11 mouse cellular contexts compared by ENCODE assay signal in genomic region chr19:4220416-4220815, GRCm38 (mm10). TPM values are rescaled to one million over a fixed set of nuclear protein-coding genes. Genes with fewer than 3 reads are reported as not detected.
DNase-seq lines count a peak whose midpoint lies in the region; ATAC-seq and TF ChIP-seq lines count a peak whose summit lies in the region.
"Had no signal": no experiment of that assay in that cellular context is flagged by ENCODE, and none has a peak within 500 bp of the region (broad histone marks: within the 10 kb centered on the region; RNA-seq: fewer than 3 reads in every experiment).

No protein-coding gene starts in this region.

- H3K27me3 ChIP-seq in hindbrain, embryonic 13.5 days: peaks cover 67% of the 10 kb centered on the region
- peaks cover 53% of the 10 kb centered on the region for H3K27me3 ChIP-seq in hindbrain, embryonic 10.5 days (ENCODE audit: insufficient read depth, poor library complexity, severe bottlenecking)
- no peaks in the 10 kb centered on the region for H3K27me3 ChIP-seq in spleen, adult 2 months (ENCODE audit: control insufficient read depth, insufficient read depth, low read length)
- H3K27me3 ChIP-seq in intestine, postnatal 0 days (replicated peaks; ENCODE audit: control insufficient read depth, insufficient read depth, low read length): no peaks in the 10 kb centered on the region
- H3K27me3 ChIP-seq in stomach, embryonic 14.5 days (ENCODE audit: control insufficient read depth, insufficient read depth, low read length): no peaks in the 10 kb centered on the region

- H3K36me3 ChIP-seq in hindbrain, embryonic 13.5 days: no peaks in the 10 kb centered on the region
- no peaks in the 10 kb centered on the region for H3K36me3 ChIP-seq in hindbrain, embryonic 10.5 days
- H3K36me3 ChIP-seq in spleen, adult 2 months (ENCODE audit: control insufficient read depth, insufficient read depth, low read length): peaks cover 8% of the 10 kb centered on the region
- no peaks in the 10 kb centered on the region for H3K36me3 ChIP-seq in intestine, postnatal 0 days (ENCODE audit: control insufficient read depth, insufficient read depth)
- H3K36me3 ChIP-seq in stomach, embryonic 14.5 days (ENCODE audit: control insufficient read depth, insufficient read depth, low read length): no peaks in the 10 kb centered on the region
- H3K36me3 ChIP-seq: neural tube, embryonic 13.5 days had no signal

- no peak for TF ChIP-seq CTCF in spleen, adult 2 months (IDR thresholded peaks at IDR 0.05; ENCODE audit: extremely low read depth, insufficient read depth, insufficient read length, insufficient replicate concordance)
- TF ChIP-seq CTCF in intestine, postnatal 0 days (IDR thresholded peaks at IDR 0.05; ENCODE audit: low read depth): no peak

- peaks cover 40% of the 10 kb centered on the region for H3K4me1 ChIP-seq in hindbrain, embryonic 13.5 days (replicated peaks)
- peaks cover 32% of the 10 kb centered on the region for H3K4me1 ChIP-seq in hindbrain, embryonic 10.5 days (replicated peaks)
- peaks cover 62% of the 10 kb centered on the region for H3K4me1 ChIP-seq in spleen, adult 2 months (ENCODE audit: control insufficient read depth, insufficient read depth, insufficient read length)
- peaks cover 16% of the 10 kb centered on the region for H3K4me1 ChIP-seq in intestine, postnatal 0 days (replicated peaks; ENCODE audit: control insufficient read depth, insufficient read depth, low read length)
- H3K4me1 ChIP-seq in stomach, embryonic 14.5 days (ENCODE audit: control insufficient read depth, insufficient read depth, low read length): peaks cover 59% of the 10 kb centered on the region

- no peak for TF ChIP-seq POLR2A in spleen, adult 2 months (IDR thresholded peaks at IDR 0.05; ENCODE audit: low read depth, low read length)

- DNase-seq in hindbrain, embryonic 10.5 days (ENCODE audit: low spot score): no peak
- DNase-seq in spleen, adult 2 months (ENCODE audit: low read depth in 1 of 2, low spot score in 2 of 2): peak in 1 of 2 experiments; percentile 66
- no peak for DNase-seq in spleen, postnatal 14 days (ENCODE audit: low spot score in 2 of 2)
- DNase-seq in cerebellum, adult 11 months: no peak

- no peak overlapping the region for H3K4me2 ChIP-seq in hindbrain, embryonic 13.5 days
- H3K4me2 ChIP-seq in intestine, postnatal 0 days (replicated peaks; ENCODE audit: low read depth): peak overlapping the region; percentile 52
- H3K4me2 ChIP-seq in stomach, embryonic 14.5 days (replicated peaks; ENCODE audit: low read depth, low read length): peak overlapping the region; percentile 25
- H3K4me2 ChIP-seq: neural tube, embryonic 13.5 days had no signal

- peak overlapping the region; percentile 19; the same call in 1 of the 2 replicates for H3K9ac ChIP-seq in hindbrain, embryonic 13.5 days
- 0 out of 2 replicates have a peak overlapping the region, but pooled peaks have one; percentile 11 for H3K9ac ChIP-seq in intestine, postnatal 0 days (ENCODE audit: low read depth, low read length)
- H3K9ac ChIP-seq in stomach, embryonic 14.5 days (replicated peaks; ENCODE audit: low read depth, low read length): no peak overlapping the region
- H3K9ac ChIP-seq: neural tube, embryonic 13.5 days had no signal

- H3K9me3 ChIP-seq in hindbrain, embryonic 13.5 days: no peaks in the 10 kb centered on the region
- H3K9me3 ChIP-seq in hindbrain, embryonic 10.5 days: no peaks in the 10 kb centered on the region
- no peaks in the 10 kb centered on the region for H3K9me3 ChIP-seq in intestine, postnatal 0 days (ENCODE audit: control insufficient read depth)
- no peaks in the 10 kb centered on the region for H3K9me3 ChIP-seq in stomach, embryonic 14.5 days (ENCODE audit: control insufficient read depth, low read depth, low read length)
- H3K9me3 ChIP-seq: megakaryocyte, embryonic 14.5 days; neural tube, embryonic 13.5 days had no signal

- 51% methylated on average over 4 of the region's 4 CpGs for WGBS in hindbrain, embryonic 13.5 days
- WGBS in hindbrain, embryonic 10.5 days: 68% methylated on average over 4 of the region's 4 CpGs
- WGBS in spleen, adult 2 months: 11% methylated on average over 4 of the region's 4 CpGs
- 21% methylated on average over 4 of the region's 4 CpGs for WGBS in intestine, postnatal 0 days
- WGBS in stomach, embryonic 14.5 days: 31% methylated on average over 4 of the region's 4 CpGs

- H3K27ac ChIP-seq in hindbrain, embryonic 13.5 days: no peak overlapping the region
- no peak overlapping the region for H3K27ac ChIP-seq in hindbrain, embryonic 10.5 days
- peak overlapping the region; percentile 84 for H3K27ac ChIP-seq in spleen, adult 2 months (ENCODE audit: insufficient read depth, low read length)
- peak overlapping the region; percentile 64; the same call in 1 of the 2 replicates for H3K27ac ChIP-seq in intestine, postnatal 0 days (ENCODE audit: low read depth, low read length)
- peak overlapping the region; percentile 80; the same call in 1 of the 2 replicates for H3K27ac ChIP-seq in stomach, embryonic 14.5 days (ENCODE audit: low read length)
- H3K27ac ChIP-seq: neural tube, embryonic 13.5 days had no signal

- no peak for ATAC-seq in hindbrain, embryonic 13.5 days (ENCODE audit: low FRiP score)
- no peak for ATAC-seq in intestine, postnatal 0 days
- ATAC-seq in stomach, embryonic 14.5 days (ENCODE audit: insufficient number of reproducible peaks, insufficient read depth, low FRiP score, low read depth): no peak
- ATAC-seq in frontal cortex, adult (ENCODE audit: low TSS enrichment): no peak

- no peak overlapping the region for H3K4me3 ChIP-seq in hindbrain, embryonic 13.5 days
- no peak overlapping the region for H3K4me3 ChIP-seq in hindbrain, embryonic 10.5 days
- no peak overlapping the region for H3K4me3 ChIP-seq in spleen, adult 2 months (ENCODE audit: extremely low read depth, insufficient read depth, insufficient read length)
- H3K4me3 ChIP-seq in intestine, postnatal 0 days (ENCODE audit: low read depth, low read length): no peak overlapping the region
- no peak overlapping the region for H3K4me3 ChIP-seq in stomach, embryonic 14.5 days (ENCODE audit: low read depth, low read length)
- H3K4me3 ChIP-seq: erythroblast, embryonic 14.5 days; neural tube, embryonic 13.5 days had no signal

RNA-seq across cellular contexts. Expression of gene AC109138.7, which starts 6.3 kb away (rescaled TPM):
- polyA plus RNA-seq in hindbrain, embryonic 13.5 days (2015; fragmentation: Nextera tagmentation; extraction: Ambion mirVana): not detected in 2 replicates
- not detected in 2 replicates for polyA plus RNA-seq in hindbrain, embryonic 10.5 days (2016; fragmentation: Nextera tagmentation; extraction: Ambion mirVana)
- not detected in 2 replicates for polyA plus RNA-seq in spleen, adult 2 months (2012; rRNA removed)
- polyA plus RNA-seq in intestine, postnatal 0 days (2015; fragmentation: Nextera tagmentation; extraction: Ambion mirVana): not detected in 2 replicates
- polyA plus RNA-seq in stomach, embryonic 14.5 days (2014; fragmentation: Nextera tagmentation; extraction: Ambion mirVana): not detected in 2 replicates
- polyA plus RNA-seq: erythroblast, embryonic 14.5 days; neural tube, embryonic 13.5 days had no signal

RNA-seq across cellular contexts. Expression of gene Clcf1, which starts 6.4 kb away (rescaled TPM):
- 0.58 and 1.0 TPM in 2 replicates for polyA plus RNA-seq in hindbrain, embryonic 13.5 days (2015; fragmentation: Nextera tagmentation; extraction: Ambion mirVana)
- 0.87 and 1.2 TPM in 2 replicates for polyA plus RNA-seq in hindbrain, embryonic 10.5 days (2016; fragmentation: Nextera tagmentation; extraction: Ambion mirVana)
- 128 and 163 TPM in 2 replicates for polyA plus RNA-seq in spleen, adult 2 months (2012; rRNA removed)
- 2.4 and 2.5 TPM in 2 replicates for polyA plus RNA-seq in intestine, postnatal 0 days (2015; fragmentation: Nextera tagmentation; extraction: Ambion mirVana)
- polyA plus RNA-seq in stomach, embryonic 14.5 days (2014; fragmentation: Nextera tagmentation; extraction: Ambion mirVana): 7.3 and 8.3 TPM in 2 replicates
- polyA plus RNA-seq: erythroblast, embryonic 14.5 days had no signal

RNA-seq across cellular contexts. Expression of gene Pold4, which starts 11.3 kb away (rescaled TPM):
- 19.7 and 20.2 TPM in 2 replicates for polyA plus RNA-seq in hindbrain, embryonic 13.5 days (2015; fragmentation: Nextera tagmentation; extraction: Ambion mirVana)
- polyA plus RNA-seq in hindbrain, embryonic 10.5 days (2016; fragmentation: Nextera tagmentation; extraction: Ambion mirVana): 17.5 and 19.7 TPM in 2 replicates
- polyA plus RNA-seq in spleen, adult 2 months (2012; rRNA removed): 233 and 309 TPM in 2 replicates
- 81.5 and 87.8 TPM in 2 replicates for polyA plus RNA-seq in intestine, postnatal 0 days (2015; fragmentation: Nextera tagmentation; extraction: Ambion mirVana)
- polyA plus RNA-seq in stomach, embryonic 14.5 days (2014; fragmentation: Nextera tagmentation; extraction: Ambion mirVana): 25.5 and 26.3 TPM in 2 replicates

RNA-seq across cellular contexts. Expression of gene Rad9a, which starts 19.0 kb away (rescaled TPM):
- 20.4 and 24.6 TPM in 2 replicates for polyA plus RNA-seq in hindbrain, embryonic 13.5 days (2015; fragmentation: Nextera tagmentation; extraction: Ambion mirVana)
- polyA plus RNA-seq in hindbrain, embryonic 10.5 days (2016; fragmentation: Nextera tagmentation; extraction: Ambion mirVana): 53.0 and 53.9 TPM in 2 replicates
- 53.1 and 62.9 TPM in 2 replicates for polyA plus RNA-seq in spleen, adult 2 months (2012; rRNA removed)
- polyA plus RNA-seq in intestine, postnatal 0 days (2015; fragmentation: Nextera tagmentation; extraction: Ambion mirVana): 12.3 and 13.5 TPM in 2 replicates
- polyA plus RNA-seq in stomach, embryonic 14.5 days (2014; fragmentation: Nextera tagmentation; extraction: Ambion mirVana): 33.3 and 33.5 TPM in 2 replicates

RNA-seq across cellular contexts. Expression of gene Ppp1ca, which starts 28.6 kb away (rescaled TPM):
- polyA plus RNA-seq in hindbrain, embryonic 13.5 days (2015; fragmentation: Nextera tagmentation; extraction: Ambion mirVana): 609 and 611 TPM in 2 replicates
- polyA plus RNA-seq in hindbrain, embryonic 10.5 days (2016; fragmentation: Nextera tagmentation; extraction: Ambion mirVana): 1,005 and 1,038 TPM in 2 replicates
- polyA plus RNA-seq in spleen, adult 2 months (2012; rRNA removed): 464 and 481 TPM in 2 replicates
- 370 and 382 TPM in 2 replicates for polyA plus RNA-seq in intestine, postnatal 0 days (2015; fragmentation: Nextera tagmentation; extraction: Ambion mirVana)
- polyA plus RNA-seq in stomach, embryonic 14.5 days (2014; fragmentation: Nextera tagmentation; extraction: Ambion mirVana): 759 and 780 TPM in 2 replicates

Comparison
In these comparisons a context has a peak if more than half of its experiments do, and no peak if none do; other contexts are left out.
1. H3K27ac ChIP-seq: peak in spleen, adult 2 months (single experiment), intestine, postnatal 0 days (single experiment) and stomach, embryonic 14.5 days (single experiment); none in hindbrain, embryonic 13.5 days (single experiment) and hindbrain, embryonic 10.5 days (single experiment).
2. RNA of gene Clcf1, which starts 6.4 kb away (polyA plus RNA-seq): 128 to 163 TPM in spleen, adult 2 months; 7.3 to 8.3 TPM in stomach, embryonic 14.5 days, 2.4 to 2.5 TPM in intestine, postnatal 0 days, 0.87 to 1.2 TPM in hindbrain, embryonic 10.5 days and 0.58 to 1.0 TPM in hindbrain, embryonic 13.5 days; every median in the first group is over 10 times any median in the second.